15 mouse cellular contexts compared by ENCODE assay signal in the genomic region with DNA sequence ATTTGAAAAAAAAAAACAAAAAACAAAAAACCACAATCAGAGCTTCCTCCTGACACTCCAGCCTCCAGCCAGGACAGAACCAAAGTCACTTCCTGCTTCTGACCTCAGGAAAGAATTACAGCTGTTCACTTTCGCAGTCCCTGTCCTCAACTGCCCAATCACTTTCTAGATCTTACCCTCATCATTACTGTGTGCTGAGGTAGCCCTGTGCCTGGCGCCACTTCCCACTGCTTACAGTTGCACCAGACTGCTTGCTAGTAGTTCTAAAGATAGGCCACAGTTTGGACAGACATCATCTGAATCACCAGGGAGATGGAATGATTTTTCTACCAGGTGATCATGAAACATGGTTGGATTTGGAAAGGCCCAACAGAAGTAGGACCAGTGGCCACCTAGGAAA.
"Had no signal": no experiment of that assay in that cellular context is flagged by ENCODE, and none has a peak within 500 bp of the region (broad histone marks: within the 10 kb centered on the region; RNA-seq: fewer than 3 reads in every experiment).

No protein-coding gene starts in this region.

- H3K27ac ChIP-seq: kidney, postnatal 0 days; limb, embryonic 15.5 days; liver, embryonic 14.5 days; midbrain, embryonic 15.5 days; neural tube, embryonic 12.5 days; stomach, postnatal 0 days had no signal

- H3K36me3 ChIP-seq: limb, embryonic 15.5 days; midbrain, embryonic 15.5 days; neural tube, embryonic 12.5 days had no signal

- H3K4me3 ChIP-seq: limb, embryonic 15.5 days; midbrain, embryonic 15.5 days; neural tube, embryonic 12.5 days had no signal

- DNase-seq: kidney, adult 8-10 months; kidney, postnatal 36 days; layer of hippocampus, adult 9-11 months; layer of hippocampus, postnatal 36 days; lung, adult 18-20 months; thymus, adult 18-20 months; thymus, postnatal 14 days had no signal

- H3K9ac ChIP-seq: limb, embryonic 15.5 days; liver, embryonic 14.5 days; midbrain, embryonic 15.5 days; neural tube, embryonic 12.5 days had no signal

- H3K4me2 ChIP-seq: limb, embryonic 15.5 days; midbrain, embryonic 11.5 days; midbrain, embryonic 15.5 days; neural tube, embryonic 12.5 days had no signal

- H3K9me3 ChIP-seq: limb, embryonic 15.5 days; midbrain, embryonic 15.5 days; neural tube, embryonic 12.5 days had no signal

- H3K27me3 ChIP-seq: limb, embryonic 15.5 days; midbrain, embryonic 15.5 days; neural tube, embryonic 12.5 days had no signal

- H3K4me1 ChIP-seq: limb, embryonic 15.5 days; midbrain, embryonic 15.5 days; neural tube, embryonic 12.5 days had no signal

- ATAC-seq: intestine, postnatal 0 days; midbrain, embryonic 15.5 days had no signal
